Mouse (Mus musculus) hindbrain, embryonic 16.5 days (tissue): ENCODE data around the gene Rin2. TPM values are rescaled to one million over a fixed set of nuclear protein-coding genes. Genes with fewer than 3 reads are reported as not detected.

ENCODE experiments used
- ATAC-seq: fragments of 200-750 bp; cut with Nextera tagmentation; 2 replicates; pipeline ENCODE4 v1.8.0; 2017; ENCODE audit warnings: moderate TSS enrichment, moderate library complexity
- H3K27ac ChIP-seq: fragments of 300-500 bp; sonication (generic); 2 replicates; pipeline ENCODE4 v1.5.1; 2014; ENCODE audit warnings: low read depth, mild to moderate bottlenecking, control low read depth, low read length, moderate library complexity
- H3K27me3 ChIP-seq: fragments of 300-500 bp; sonication (generic); replicated peaks from 2 replicates; pipeline ENCODE4 v1.6.1; 2014; ENCODE audit warnings: low read length; ENCODE audit not compliant: control insufficient read depth, insufficient read depth
- H3K36me3 ChIP-seq: fragments of 300-500 bp; sonication (generic); 2 replicates; pipeline ENCODE4 v1.6.1; 2014; ENCODE audit warnings: mild to moderate bottlenecking, low read length, moderate library complexity, mixed read lengths; ENCODE audit not compliant: control insufficient read depth, insufficient read depth
- H3K4me1 ChIP-seq: fragments of 300-500 bp; sonication (generic); 2 replicates; pipeline ENCODE4 v1.6.1; 2014; ENCODE audit warnings: low read depth, low read length; ENCODE audit not compliant: control insufficient read depth, insufficient read depth
- H3K4me2 ChIP-seq: fragments of 300-500 bp; sonication (generic); 2 replicates; pipeline ENCODE4 v1.6.1; 2014; ENCODE audit warnings: mild to moderate bottlenecking, low read length, control low read depth, moderate library complexity
- H3K4me3 ChIP-seq: fragments of 300-500 bp; sonication (generic); 2 replicates; pipeline ENCODE4 v1.5.1; 2014; ENCODE audit warnings: mild to moderate bottlenecking, low read length, control low read depth, moderate library complexity
- H3K9ac ChIP-seq: fragments of 300-500 bp; sonication (generic); 2 replicates; pipeline ENCODE4 v1.6.1; 2014; ENCODE audit warnings: low read depth, mild to moderate bottlenecking, control low read depth, low read length, moderate library complexity
- H3K9me3 ChIP-seq: fragments of 300-500 bp; sonication (generic); 2 replicates; pipeline ENCODE4 v1.6.1; 2014; ENCODE audit warnings: mild to moderate bottlenecking, low read length, moderate library complexity; ENCODE audit not compliant: control insufficient read depth
- WGBS: fragments of 180-500 bp; shearing (Covaris S2); extraction: QIAGEN DNeasy Blood & Tissue Kit; methylation state at CpG from one replicate; pipeline ENCODE4 v1.1.7; 2014; 5-methylcytosine and 5-hydroxymethylcytosine counted together
- polyA plus RNA-seq: library from polyadenylated mRNA; unstranded; fragments of >200 nt; fragmentation: Nextera tagmentation; extraction: Ambion mirVana; gene quantifications from 2 replicates; pipeline ENCODE4 v1.2.1, GENCODE M21; 2015

Gene Rin2
- polyA plus RNA-seq, 1 experiment from 2014 or later = 14.6 TPM

- WGBS = 86% methylated on average over 1 of the region's 1 CpGs
These were observed 61.5 kb downstream of the Rin2 start for GRCm38 (mm10) chr2:145736543-145736942.

GRCm38 (mm10) chr2:145737196-145737595, 62.2 kb downstream of the Rin2 start:
- no peak for ATAC-seq
- no peak overlapping the region for H3K4me2 ChIP-seq
- H3K9me3 ChIP-seq = no peaks in the 10 kb centered on the region
- H3K4me1 ChIP-seq = no peaks in the 10 kb centered on the region
- no peak overlapping the region for H3K4me3 ChIP-seq
- no peaks in the 10 kb centered on the region for H3K27me3 ChIP-seq
- no peaks in the 10 kb centered on the region for H3K36me3 ChIP-seq
- H3K9ac ChIP-seq = no peak overlapping the region
- H3K27ac ChIP-seq = no peak overlapping the region
- WGBS = 34% methylated on average over 5 of the region's 5 CpGs

More at GRCm38 (mm10) chr2:145736543-145736942, 61.5 kb downstream of the Rin2 start:
- no peaks in the 10 kb centered on the region for H3K9me3 ChIP-seq
- H3K27me3 ChIP-seq = no peaks in the 10 kb centered on the region
- no peaks in the 10 kb centered on the region for H3K4me1 ChIP-seq
- no peak overlapping the region for H3K27ac ChIP-seq
- H3K4me3 ChIP-seq = no peak overlapping the region
- no peak overlapping the region for H3K9ac ChIP-seq
- no peak overlapping the region for H3K4me2 ChIP-seq
- ATAC-seq = no peak
- no peaks in the 10 kb centered on the region for H3K36me3 ChIP-seq

- H3K9ac ChIP-seq = no peak overlapping the region
- H3K4me2 ChIP-seq = no peak overlapping the region
- H3K27me3 ChIP-seq = no peaks in the 10 kb centered on the region
- WGBS = 93% methylated on average over 5 of the region's 5 CpGs
- H3K27ac ChIP-seq = no peak overlapping the region
- no peaks in the 10 kb centered on the region for H3K36me3 ChIP-seq
- H3K4me3 ChIP-seq = no peak overlapping the region
- H3K4me1 ChIP-seq = no peaks in the 10 kb centered on the region
- H3K9me3 ChIP-seq = no peaks in the 10 kb centered on the region
- no peak for ATAC-seq
These were observed 65.7 kb downstream of the Rin2 start for GRCm38 (mm10) chr2:145740729-145741128.

- no peak overlapping the region for H3K27ac ChIP-seq
- WGBS = 75% methylated on average over 13 of the region's 13 CpGs
- no peaks in the 10 kb centered on the region for H3K9me3 ChIP-seq
- H3K27me3 ChIP-seq = no peaks in the 10 kb centered on the region
- no peak overlapping the region for H3K9ac ChIP-seq
- no peaks in the 10 kb centered on the region for H3K36me3 ChIP-seq
- no peak overlapping the region for H3K4me2 ChIP-seq
- H3K4me1 ChIP-seq = no peaks in the 10 kb centered on the region
- H3K4me3 ChIP-seq = no peak overlapping the region
- no peak for ATAC-seq
These were observed 68.0 kb downstream of the Rin2 start for GRCm38 (mm10) chr2:145742795-145743710.

- Histone ChIP-seq H3K4me1 (no peaks in the 10 kb centered on the region), H3K4me3 (no peak overlapping the region), H3K4me2 (no peak overlapping the region), H3K27me3 (no peaks in the 10 kb centered on the region), H3K36me3 (no peaks in the 10 kb centered on the region), H3K27ac (no peak overlapping the region), H3K9me3 (no peaks in the 10 kb centered on the region), H3K9ac (no peak overlapping the region)
- 53% methylated on average over 1 of the region's 1 CpGs for WGBS
- ATAC-seq = no peak
These were observed 71.4 kb downstream of the Rin2 start for GRCm38 (mm10) chr2:145746406-145746805.

GRCm38 (mm10) chr2:145749645-145750044, 74.6 kb downstream of the Rin2 start:
- no peaks in the 10 kb centered on the region for H3K4me1 ChIP-seq
- H3K36me3 ChIP-seq = no peaks in the 10 kb centered on the region
- H3K9me3 ChIP-seq = no peaks in the 10 kb centered on the region
- H3K9ac ChIP-seq = no peak overlapping the region
- H3K27ac ChIP-seq = no peak overlapping the region
- no peak for ATAC-seq
- no peaks in the 10 kb centered on the region for H3K27me3 ChIP-seq
- no peak overlapping the region for H3K4me2 ChIP-seq
- no peak overlapping the region for H3K4me3 ChIP-seq
- 54% methylated on average over 5 of the region's 5 CpGs for WGBS

GRCm38 (mm10) chr2:145752572-145752971, 77.6 kb downstream of the Rin2 start:
- H3K4me3 ChIP-seq = no peak overlapping the region
- no peaks in the 10 kb centered on the region for H3K27me3 ChIP-seq
- 78% methylated on average over 6 of the region's 6 CpGs for WGBS
- no peaks in the 10 kb centered on the region for H3K36me3 ChIP-seq
- ATAC-seq = no peak
- H3K9ac ChIP-seq = no peak overlapping the region
- H3K9me3 ChIP-seq = no peaks in the 10 kb centered on the region
- no peaks in the 10 kb centered on the region for H3K4me1 ChIP-seq
- no peak overlapping the region for H3K4me2 ChIP-seq
- H3K27ac ChIP-seq = no peak overlapping the region

- H3K9ac ChIP-seq = no peak overlapping the region
- WGBS = 94% methylated on average over 7 of the region's 7 CpGs
- H3K27ac ChIP-seq = no peak overlapping the region
- H3K4me3 ChIP-seq = no peak overlapping the region
- no peaks in the 10 kb centered on the region for H3K9me3 ChIP-seq
- H3K27me3 ChIP-seq = 0 out of 2 replicates have a peak, but pooled peaks cover 2% of the 10 kb centered on the region
- no peaks in the 10 kb centered on the region for H3K4me1 ChIP-seq
- H3K4me2 ChIP-seq = no peak overlapping the region
- H3K36me3 ChIP-seq = no peaks in the 10 kb centered on the region
- no peak for ATAC-seq
These were observed 79.0 kb downstream of the Rin2 start for GRCm38 (mm10) chr2:145753973-145754372.

- 0 out of 2 replicates have a peak, but pooled peaks cover 2% of the 10 kb centered on the region for H3K27me3 ChIP-seq
- no peak overlapping the region for H3K9ac ChIP-seq
- no peak overlapping the region for H3K27ac ChIP-seq
- H3K4me2 ChIP-seq = no peak overlapping the region
- H3K4me3 ChIP-seq = no peak overlapping the region
- no peaks in the 10 kb centered on the region for H3K9me3 ChIP-seq
- H3K36me3 ChIP-seq = no peaks in the 10 kb centered on the region
- 81% methylated on average over 12 of the region's 12 CpGs for WGBS
- no peaks in the 10 kb centered on the region for H3K4me1 ChIP-seq
- ATAC-seq = no peak
These were observed 81.1 kb downstream of the Rin2 start for GRCm38 (mm10) chr2:145755864-145756822.
